Mouse (Mus musculus) spleen, adult 2 months (tissue): ENCODE results near the gene Slc22a23.

Experiments
- CTCF ChIP-seq: fragments of 200-500 bp; IDR thresholded peaks from 2 replicates; pipeline ENCODE4 v1.5.1; 2011; ENCODE audit warnings: mild to moderate bottlenecking, inconsistent platforms; ENCODE audit not compliant: insufficient read depth, insufficient read length, insufficient replicate concordance; ENCODE audit errors: extremely low read depth
- POLR2A ChIP-seq: fragments of 200-500 bp; IDR thresholded peaks from 2 replicates; pipeline ENCODE4 v1.6.1; 2011; ENCODE audit warnings: low read depth, low read length, inconsistent platforms

DNA sequence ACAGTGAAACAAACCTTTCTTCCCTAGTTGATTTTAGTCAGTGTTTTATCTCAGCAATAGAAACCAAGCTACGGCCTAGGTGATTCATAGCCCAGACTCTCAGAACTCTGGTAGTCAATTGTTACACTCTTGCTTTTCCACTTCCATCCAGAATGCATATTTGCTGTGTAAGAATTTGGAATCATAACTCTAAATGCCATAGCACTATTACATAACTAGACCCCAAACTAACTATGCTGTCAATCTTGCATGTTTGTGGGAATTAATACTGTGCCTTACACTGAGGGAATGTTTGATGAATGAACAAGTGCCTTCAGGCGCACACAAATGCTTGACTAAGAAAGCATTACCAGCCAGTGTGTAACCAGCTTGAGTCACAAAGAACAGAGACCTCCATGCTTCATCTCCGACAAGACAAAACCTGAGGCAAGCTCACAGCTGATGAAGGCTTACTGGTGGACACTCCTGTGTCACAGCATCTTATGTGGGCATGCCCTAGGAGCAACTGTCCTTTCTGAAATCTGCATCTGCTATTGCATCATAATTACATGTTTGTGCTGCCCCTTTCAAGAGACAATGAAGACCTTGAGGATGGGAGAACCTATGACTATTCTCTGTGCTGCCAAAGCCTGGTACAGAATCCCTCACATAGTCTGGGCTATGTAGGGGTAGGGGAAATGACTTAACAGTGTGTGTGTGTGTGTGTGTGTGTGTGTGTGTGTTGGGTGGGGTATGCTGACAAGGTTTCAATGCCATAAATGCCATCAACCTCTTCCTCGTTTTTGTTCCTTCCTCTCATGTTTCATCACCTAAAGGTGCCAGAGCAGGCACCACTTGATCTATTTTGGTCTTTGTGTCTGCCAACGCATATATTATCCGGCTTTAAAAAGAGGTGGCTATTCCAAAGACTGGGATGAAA lies 27.2 kb upstream of the Slc22a23 start:
- no peak for TF ChIP-seq CTCF
- TF ChIP-seq POLR2A: no peak
